Mouse (Mus musculus): ENCODE results near the gene Cyp1a2.

DNA sequence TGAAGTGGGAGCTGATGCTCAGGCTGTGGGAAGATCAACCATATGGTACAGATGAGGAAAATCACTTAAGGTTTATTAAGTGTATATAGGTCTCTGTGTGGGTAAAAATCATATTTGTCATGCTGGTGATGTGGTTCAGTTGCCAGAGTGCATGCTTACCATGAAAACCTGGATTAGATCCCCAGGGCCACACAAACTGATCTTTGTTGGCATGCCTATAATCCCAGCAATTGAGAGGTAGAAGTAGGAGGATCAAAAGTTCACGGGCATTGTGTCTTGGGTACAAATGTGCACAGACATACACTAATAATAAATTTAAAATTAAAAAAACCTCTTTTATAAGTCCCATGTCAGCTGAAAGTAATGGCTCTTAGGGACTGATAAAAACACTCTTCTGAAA lies 38.9 kb upstream of the Cyp1a2 start:
- TF ChIP-seq HCFC1 (IDR thresholded peaks at IDR 0.05; ENCODE audit: borderline replicate concordance, insufficient read depth, low read length) (no peak), MAFK (IDR thresholded peaks at IDR 0.05; ENCODE audit: insufficient read depth, low read depth, low read length) (no peak)
